ENCODE assay signal across 9 mouse cellular contexts in the genomic region with DNA sequence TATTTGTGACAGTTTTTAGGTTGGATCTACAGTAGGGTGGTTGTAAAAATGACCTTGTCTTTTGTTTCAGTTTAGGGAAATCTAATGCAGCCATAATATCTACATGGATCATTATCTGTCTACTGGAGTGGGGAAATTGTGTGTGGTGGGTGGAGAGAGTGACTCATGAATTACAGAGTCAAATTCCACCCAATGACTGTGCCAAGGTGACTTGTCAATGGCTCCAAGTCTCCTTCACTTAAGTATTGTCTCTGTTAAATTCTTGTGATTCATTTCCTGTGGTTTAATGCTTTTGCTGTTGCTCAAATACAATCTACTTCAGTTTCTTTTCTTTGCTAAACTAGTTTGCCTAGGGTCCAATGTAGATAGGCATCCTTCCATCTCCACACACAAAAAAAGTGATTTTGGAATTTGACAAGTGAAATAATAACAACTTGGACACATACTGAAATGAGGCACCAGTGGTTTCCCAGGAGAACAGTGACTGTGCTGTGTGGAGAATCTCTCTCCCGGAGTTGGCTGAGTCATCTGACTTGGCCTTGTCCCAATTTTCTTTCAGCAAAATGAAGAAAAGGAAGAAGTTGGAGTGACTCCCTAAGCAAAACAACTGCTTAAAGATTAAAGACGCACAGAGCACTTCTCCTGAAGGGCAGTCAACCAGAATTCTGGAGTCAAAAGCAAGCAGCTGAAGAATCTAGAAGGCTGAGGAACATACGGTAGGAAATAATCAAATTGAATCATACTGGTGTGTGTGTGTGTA.
DNase-seq lines count a peak whose midpoint lies in the region; ATAC-seq and TF ChIP-seq lines count a peak whose summit lies in the region.
"Had no signal": no experiment of that assay in that cellular context is flagged by ENCODE, and none has a peak within 500 bp of the region (broad histone marks: within the 10 kb centered on the region; RNA-seq: fewer than 3 reads in every experiment).

No protein-coding gene starts in this region.

- no peak for DNase-seq in forebrain, embryonic 10.5 days (ENCODE audit: extremely low spot score, low spot score)
- DNase-seq in Patski (ENCODE audit: low read depth, low spot score): peak; percentile 90
- peak; percentile 48 to 60 for DNase-seq in frontal cortex, postnatal 36 days (ENCODE audit: low spot score in 2 of 2)
- DNase-seq in kidney, adult 8-10 months: peak; percentile 66 to 68
- DNase-seq in lung, embryonic 14.5 days: peak; percentile 90
- DNase-seq in testis, postnatal 10 days (ENCODE audit: low spot score): peak; percentile 42
- DNase-seq in spleen, postnatal 4 days (ENCODE audit: low spot score in 2 of 2): no peak

- CTCF ChIA-PET in Patski (lab: Charles Lee): no interaction called here

- WGBS in forebrain, embryonic 13.5 days: 27% methylated on average over 3 of the region's 3 CpGs
- 68% methylated on average over 3 of the region's 3 CpGs for WGBS in forebrain, embryonic 10.5 days
- WGBS in lung, embryonic 14.5 days: 23% methylated on average over 3 of the region's 3 CpGs

- in situ Hi-C loops in Patski (cut with MboI; ENCODE audit: low pct_unique_long_range_greater_than_20kb): no loop called here

- no peak for TF ChIP-seq CTCF in Patski (IDR thresholded peaks at IDR 0.05)
- TF ChIP-seq CTCF in lung, embryonic 14.5 days (IDR thresholded peaks at IDR 0.05; ENCODE audit: low read depth): no peak

- no peak overlapping the region for H3K9ac ChIP-seq in forebrain, embryonic 13.5 days
- H3K9ac ChIP-seq in lung, embryonic 14.5 days: no peak overlapping the region
- H3K9ac ChIP-seq: embryonic facial prominence, embryonic 15.5 days had no signal

- no peak overlapping the region for H3K4me2 ChIP-seq in forebrain, embryonic 13.5 days
- H3K4me2 ChIP-seq in lung, embryonic 14.5 days: no peak overlapping the region
- H3K4me2 ChIP-seq: embryonic facial prominence, embryonic 15.5 days had no signal

- 0 out of 2 replicates have a peak, but pooled peaks have one; percentile 38 for ATAC-seq in forebrain, embryonic 13.5 days
- peak; percentile 91 for ATAC-seq in Patski
- ATAC-seq in lung, embryonic 14.5 days (ENCODE audit: insufficient read depth): peak; percentile 95

- no peak overlapping the region for H3K4me3 ChIP-seq in forebrain, embryonic 13.5 days
- no peak overlapping the region for H3K4me3 ChIP-seq in forebrain, embryonic 10.5 days
- H3K4me3 ChIP-seq in lung, embryonic 14.5 days (ENCODE audit: low read depth, low read length): no peak overlapping the region
- H3K4me3 ChIP-seq: embryonic facial prominence, embryonic 15.5 days had no signal

- H3K9me3 ChIP-seq in forebrain, embryonic 13.5 days (replicated peaks): no peaks in the 10 kb centered on the region
- no peaks in the 10 kb centered on the region for H3K9me3 ChIP-seq in forebrain, embryonic 10.5 days
- H3K9me3 ChIP-seq in lung, embryonic 14.5 days (ENCODE audit: low read depth, low read length): no peaks in the 10 kb centered on the region
- H3K9me3 ChIP-seq: embryonic facial prominence, embryonic 15.5 days had no signal

- H3K27me3 ChIP-seq in forebrain, embryonic 13.5 days: no peaks in the 10 kb centered on the region
- H3K27me3 ChIP-seq in forebrain, embryonic 10.5 days (ENCODE audit: poor library complexity, severe bottlenecking): no peaks in the 10 kb centered on the region
- no peaks in the 10 kb centered on the region for H3K27me3 ChIP-seq in Patski
- H3K27me3 ChIP-seq in lung, embryonic 14.5 days (ENCODE audit: insufficient read depth, low read length): no peaks in the 10 kb centered on the region
- H3K27me3 ChIP-seq: embryonic facial prominence, embryonic 15.5 days had no signal

- no peak overlapping the region for H3K27ac ChIP-seq in forebrain, embryonic 13.5 days
- no peak overlapping the region for H3K27ac ChIP-seq in forebrain, embryonic 10.5 days
- no peak overlapping the region for H3K27ac ChIP-seq in lung, embryonic 14.5 days (ENCODE audit: low read depth)
- H3K27ac ChIP-seq: embryonic facial prominence, embryonic 15.5 days had no signal

- no peaks in the 10 kb centered on the region for H3K4me1 ChIP-seq in forebrain, embryonic 13.5 days
- H3K4me1 ChIP-seq in forebrain, embryonic 10.5 days: peaks cover 8% of the 10 kb centered on the region; the same call in 1 of the 2 replicates
- H3K4me1 ChIP-seq in lung, embryonic 14.5 days (ENCODE audit: insufficient read depth): no peaks in the 10 kb centered on the region

- H3K36me3 ChIP-seq in forebrain, embryonic 13.5 days (ENCODE audit: poor library complexity, severe bottlenecking): no peaks in the 10 kb centered on the region
- no peaks in the 10 kb centered on the region for H3K36me3 ChIP-seq in forebrain, embryonic 10.5 days (replicated peaks)
- no peaks in the 10 kb centered on the region for H3K36me3 ChIP-seq in lung, embryonic 14.5 days (ENCODE audit: insufficient read depth)
- H3K36me3 ChIP-seq: embryonic facial prominence, embryonic 15.5 days had no signal

- POLR2A ChIA-PET in Patski (lab: Charles Lee): no interaction called here

Comparison
In these comparisons a context has a peak if more than half of its experiments do, and no peak if none do; other contexts are left out.
1. ATAC-seq: peak in every context shown above with its lines; median percentile 95 in lung, embryonic 14.5 days; 91 in Patski; 38 in forebrain, embryonic 13.5 days.
2. DNase-seq: peak in Patski (single experiment), frontal cortex, postnatal 36 days (2 of 2), kidney, adult 8-10 months (2 of 2), lung, embryonic 14.5 days (single experiment) and testis, postnatal 10 days (single experiment); none in forebrain, embryonic 10.5 days (single experiment) and spleen, postnatal 4 days (0 of 2).